Mouse (Mus musculus): Measurements from ENCODE around the gene Tgm2. TPM values are rescaled to one million over a fixed set of nuclear protein-coding genes. Genes with fewer than 3 reads are reported as not detected.

Tgm2 gene
- polyA plus RNA-seq, 1 experiment: 19.0 TPM

DNA sequence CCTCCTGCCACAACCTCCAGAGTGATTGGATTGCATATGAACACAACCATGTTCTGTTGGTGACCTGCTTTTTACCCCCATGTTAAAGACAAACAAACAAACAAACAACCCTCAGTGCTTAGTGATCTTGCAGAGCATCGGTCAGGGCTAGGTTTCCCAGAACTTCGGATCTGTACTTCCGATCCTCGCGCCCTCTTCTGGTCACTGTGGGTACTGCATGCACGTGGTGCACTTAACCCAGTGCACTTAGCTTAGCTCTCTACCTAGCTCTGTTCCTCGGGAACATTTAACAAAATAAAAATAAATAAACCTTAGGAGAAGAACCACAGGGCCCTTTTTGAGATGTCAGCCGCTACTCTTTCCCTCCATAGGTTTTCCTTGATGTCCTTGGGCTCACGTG, 34.6 kb upstream of the Tgm2 start:
- TF ChIP-seq CTCF (IDR thresholded peaks at IDR 0.05; ENCODE audit: control insufficient read depth, insufficient read depth, low read length): peak; percentile 86
- TF ChIP-seq POLR2A (IDR thresholded peaks at IDR 0.05; ENCODE audit: borderline replicate concordance, control insufficient read depth, low read depth, low read length): no peak
- WGBS: 52% methylated on average over 9 of the region's 9 CpGs
- H3K4me3 ChIP-seq (replicated peaks; ENCODE audit: control insufficient read depth, low read depth, low read length): no peak overlapping the region

DNA sequence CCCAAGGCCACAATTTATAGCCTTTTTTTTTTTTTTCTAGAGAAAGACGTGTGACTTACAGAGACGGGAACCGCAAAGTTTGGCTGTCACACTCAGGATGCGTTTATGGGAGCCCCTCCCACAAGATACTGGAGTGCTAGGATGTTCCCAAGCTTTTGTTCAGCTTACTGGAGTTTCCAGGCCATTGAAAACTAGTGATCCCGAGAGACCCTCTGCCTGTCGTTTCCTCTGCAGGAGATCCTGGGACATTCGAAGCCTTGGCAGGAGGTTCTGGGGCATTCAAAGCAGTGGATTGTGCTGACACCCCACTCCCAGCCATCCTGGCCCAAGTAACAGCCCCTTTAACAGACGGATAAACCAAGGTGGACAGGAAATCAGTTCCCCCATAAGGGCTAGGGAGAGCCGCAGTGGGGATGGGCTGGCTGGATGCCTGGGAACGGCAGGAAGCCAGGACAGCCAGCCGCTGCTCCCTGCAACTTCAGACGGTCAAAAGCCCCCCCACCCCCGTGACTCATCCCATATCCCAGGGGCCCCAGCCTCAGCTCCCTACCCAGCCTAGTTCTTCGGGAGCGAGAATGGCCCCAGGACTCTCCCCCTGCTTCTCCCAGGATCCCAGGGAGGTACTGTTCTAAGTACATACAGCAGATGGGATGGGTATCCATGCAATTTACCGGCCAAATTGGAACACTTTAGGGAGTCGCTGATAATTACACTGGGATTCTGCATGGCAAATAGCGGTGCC, 33.3 kb upstream of the Tgm2 start:
- TF ChIP-seq POLR2A (IDR thresholded peaks at IDR 0.05; ENCODE audit: borderline replicate concordance, control insufficient read depth, low read depth, low read length): no peak
- no peak for TF ChIP-seq CTCF (IDR thresholded peaks at IDR 0.05; ENCODE audit: control insufficient read depth, insufficient read depth, low read length)
- peaks cover 15% of the 10 kb centered on the region for H3K4me1 ChIP-seq (ENCODE audit: control insufficient read depth, insufficient read depth, low read length)
- no peak overlapping the region for H3K4me3 ChIP-seq (replicated peaks; ENCODE audit: control insufficient read depth, low read depth, low read length)
- no peak overlapping the region for H3K27ac ChIP-seq (ENCODE audit: control insufficient read depth, insufficient read depth, low read depth, low read length, poor library complexity)
- WGBS: 45% methylated on average over 18 of the region's 18 CpGs

More for the DNA sequence above, 34.6 kb upstream of the Tgm2 start:
- peaks cover 8% of the 10 kb centered on the region; the same call in 1 of the 2 replicates for H3K4me1 ChIP-seq (ENCODE audit: control insufficient read depth, insufficient read depth, low read length)
- no peak overlapping the region for H3K27ac ChIP-seq (ENCODE audit: control insufficient read depth, insufficient read depth, low read depth, low read length, poor library complexity)

DNA sequence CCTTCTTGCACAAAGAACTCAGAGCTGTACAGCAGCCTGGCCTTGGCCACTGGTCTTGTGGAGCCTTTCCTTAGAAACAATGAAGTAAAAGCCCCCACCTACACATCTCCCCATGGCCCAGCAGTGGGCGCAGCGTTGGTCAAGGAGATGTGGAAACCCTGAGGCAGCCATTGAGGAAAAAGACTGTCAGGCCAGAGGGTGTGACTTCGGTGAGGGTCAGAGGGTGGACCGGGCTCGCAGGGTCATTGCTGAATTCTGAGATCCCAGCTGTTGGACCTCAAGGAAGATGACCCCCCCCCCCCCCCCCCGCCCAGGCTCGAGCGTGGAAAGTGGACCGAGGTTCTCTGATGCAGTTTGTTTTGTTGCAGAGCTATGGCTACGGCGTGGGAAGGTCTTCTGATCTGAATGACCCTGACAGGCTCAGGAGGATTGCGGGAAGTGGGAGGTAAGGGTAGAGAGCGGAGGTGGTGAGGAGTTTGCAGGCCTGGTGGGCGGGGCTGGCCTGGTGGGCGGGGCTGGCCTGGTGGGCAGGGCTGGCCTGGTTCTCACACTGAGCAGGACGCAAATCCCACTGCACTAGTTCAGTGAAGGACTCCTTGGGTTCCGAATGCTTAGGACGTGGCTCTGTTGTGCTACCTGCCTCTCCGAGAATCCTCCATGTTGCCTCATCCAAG, 32.6 kb upstream of the Tgm2 start:
- TF ChIP-seq CTCF (IDR thresholded peaks at IDR 0.05; ENCODE audit: control insufficient read depth, insufficient read depth, low read length) (no peak), POLR2A (IDR thresholded peaks at IDR 0.05; ENCODE audit: borderline replicate concordance, control insufficient read depth, low read depth, low read length) (no peak)
- Histone ChIP-seq H3K4me3 (replicated peaks; ENCODE audit: control insufficient read depth, low read depth, low read length) (peak overlapping the region; percentile 19), H3K4me1 (ENCODE audit: control insufficient read depth, insufficient read depth, low read length) (peaks cover 20% of the 10 kb centered on the region), H3K27ac (ENCODE audit: control insufficient read depth, insufficient read depth, low read depth, low read length, poor library complexity) (no peak overlapping the region)
- 11% methylated on average over 19 of the region's 19 CpGs for whole genome bisulfite sequencing

DNA sequence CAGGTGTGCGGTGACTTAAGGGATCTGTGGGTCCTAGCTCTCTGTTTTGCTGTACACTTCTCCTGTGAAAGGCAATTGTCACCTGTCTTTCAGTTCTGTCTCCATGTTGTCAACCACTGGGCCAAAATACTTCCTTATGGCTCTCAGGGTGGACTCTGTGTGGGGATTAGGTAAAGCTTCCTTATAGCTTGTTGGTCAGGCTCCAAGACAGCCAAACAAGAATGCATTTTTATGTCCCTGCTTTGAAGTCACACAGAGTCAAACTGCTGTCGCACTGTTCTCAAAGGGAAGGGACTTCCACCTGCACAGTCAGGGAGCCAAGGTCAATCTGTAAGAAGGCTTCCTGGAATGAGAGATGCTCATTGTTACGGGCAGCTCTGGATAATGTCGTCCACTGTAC, 31.9 kb upstream of the Tgm2 start:
- TF ChIP-seq CTCF (IDR thresholded peaks at IDR 0.05; ENCODE audit: control insufficient read depth, insufficient read depth, low read length) (no peak), POLR2A (IDR thresholded peaks at IDR 0.05; ENCODE audit: borderline replicate concordance, control insufficient read depth, low read depth, low read length) (no peak)
- no peak overlapping the region for H3K4me3 ChIP-seq (replicated peaks; ENCODE audit: control insufficient read depth, low read depth, low read length)
- WGBS: 87% methylated on average over 4 of the region's 4 CpGs
- H3K27ac ChIP-seq (ENCODE audit: control insufficient read depth, insufficient read depth, low read depth, low read length, poor library complexity): no peak overlapping the region
- H3K4me1 ChIP-seq (ENCODE audit: control insufficient read depth, insufficient read depth, low read length): peaks cover 22% of the 10 kb centered on the region

DNA sequence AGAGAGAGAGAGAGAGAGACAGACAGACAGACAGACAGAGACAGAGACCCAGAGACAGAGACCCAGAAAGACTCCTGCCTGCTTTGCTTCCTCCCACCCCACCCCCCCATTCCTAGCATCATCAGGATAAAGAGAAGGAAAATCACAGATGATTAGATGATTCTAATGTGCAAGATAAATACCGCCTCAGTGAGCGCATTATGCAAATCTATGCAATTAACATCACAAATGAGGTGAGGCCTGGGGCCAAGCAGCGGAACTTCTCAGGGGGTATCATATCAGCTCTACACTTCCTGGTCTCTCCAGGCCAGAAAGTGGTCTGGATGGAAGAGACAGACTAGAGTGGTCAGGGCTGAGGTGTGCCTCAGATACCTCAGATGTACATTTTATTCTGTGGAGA, 31.3 kb upstream of the Tgm2 start:
- peaks cover 22% of the 10 kb centered on the region for H3K4me1 ChIP-seq (ENCODE audit: control insufficient read depth, insufficient read depth, low read length)
- H3K27ac ChIP-seq (ENCODE audit: control insufficient read depth, insufficient read depth, low read depth, low read length, poor library complexity): no peak overlapping the region
- no peak for TF ChIP-seq CTCF (IDR thresholded peaks at IDR 0.05; ENCODE audit: control insufficient read depth, insufficient read depth, low read length)
- no peak for TF ChIP-seq POLR2A (IDR thresholded peaks at IDR 0.05; ENCODE audit: borderline replicate concordance, control insufficient read depth, low read depth, low read length)
- H3K4me3 ChIP-seq (replicated peaks; ENCODE audit: control insufficient read depth, low read depth, low read length): no peak overlapping the region
- 91% methylated on average over 3 of the region's 3 CpGs for WGBS

DNA sequence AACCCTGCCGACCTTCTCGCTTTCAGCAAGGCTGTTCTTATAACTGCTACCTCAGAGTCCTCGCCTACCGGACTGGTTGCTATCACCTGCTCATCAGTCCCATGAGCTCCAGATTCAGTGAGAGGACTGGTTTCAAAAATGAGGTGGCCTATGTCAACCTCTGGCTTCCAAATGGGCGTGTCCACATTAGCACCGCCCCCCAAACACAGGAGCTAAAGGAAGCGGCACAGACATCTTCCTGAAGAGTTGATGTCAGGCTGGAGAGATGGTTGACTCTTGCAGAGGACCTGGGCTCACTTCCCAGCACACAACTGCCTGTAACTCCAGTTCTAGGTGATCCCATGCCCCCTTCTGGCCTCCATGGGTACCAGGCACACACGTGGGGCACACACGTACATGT, 30.5 kb upstream of the Tgm2 start:
- no peak overlapping the region for H3K4me3 ChIP-seq (replicated peaks; ENCODE audit: control insufficient read depth, low read depth, low read length)
- peaks cover 22% of the 10 kb centered on the region for H3K4me1 ChIP-seq (ENCODE audit: control insufficient read depth, insufficient read depth, low read length)
- H3K27ac ChIP-seq (ENCODE audit: control insufficient read depth, insufficient read depth, low read depth, low read length, poor library complexity): peak overlapping the region; percentile 32; the same call in 1 of the 2 replicates
- TF ChIP-seq CTCF (IDR thresholded peaks at IDR 0.05; ENCODE audit: control insufficient read depth, insufficient read depth, low read length) (no peak), POLR2A (IDR thresholded peaks at IDR 0.05; ENCODE audit: borderline replicate concordance, control insufficient read depth, low read depth, low read length) (no peak)
- WGBS: 80% methylated on average over 9 of the region's 9 CpGs

DNA sequence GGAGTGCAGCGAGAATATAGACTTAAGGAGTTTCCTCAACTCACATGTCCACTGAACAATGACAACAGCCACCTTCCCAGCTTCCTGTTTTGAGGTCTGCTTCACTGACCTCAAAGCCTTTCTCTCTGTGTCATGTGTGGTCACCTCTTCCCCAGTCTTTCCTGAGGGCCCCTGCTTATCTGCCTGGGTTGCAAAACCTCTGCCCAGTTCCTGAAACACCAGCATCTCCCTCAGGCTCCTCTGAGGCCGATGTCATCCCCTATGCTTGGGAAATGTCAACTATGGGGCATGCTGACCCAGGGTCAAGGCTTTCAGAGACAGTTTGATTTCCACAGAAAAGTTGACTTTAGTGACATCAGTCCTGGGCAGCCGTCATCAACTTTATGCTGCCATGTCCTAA, 29.2 kb upstream of the Tgm2 start:
- WGBS: 1% methylated on average over 3 of the region's 3 CpGs
- TF ChIP-seq CTCF (IDR thresholded peaks at IDR 0.05; ENCODE audit: control insufficient read depth, insufficient read depth, low read length): no peak
- TF ChIP-seq POLR2A (IDR thresholded peaks at IDR 0.05; ENCODE audit: borderline replicate concordance, control insufficient read depth, low read depth, low read length): no peak
- Histone ChIP-seq H3K27ac (ENCODE audit: control insufficient read depth, insufficient read depth, low read depth, low read length, poor library complexity) (peak overlapping the region; percentile 76), H3K4me3 (replicated peaks; ENCODE audit: control insufficient read depth, low read depth, low read length) (no peak overlapping the region), H3K4me1 (ENCODE audit: control insufficient read depth, insufficient read depth, low read length) (peaks cover 22% of the 10 kb centered on the region)

DNA sequence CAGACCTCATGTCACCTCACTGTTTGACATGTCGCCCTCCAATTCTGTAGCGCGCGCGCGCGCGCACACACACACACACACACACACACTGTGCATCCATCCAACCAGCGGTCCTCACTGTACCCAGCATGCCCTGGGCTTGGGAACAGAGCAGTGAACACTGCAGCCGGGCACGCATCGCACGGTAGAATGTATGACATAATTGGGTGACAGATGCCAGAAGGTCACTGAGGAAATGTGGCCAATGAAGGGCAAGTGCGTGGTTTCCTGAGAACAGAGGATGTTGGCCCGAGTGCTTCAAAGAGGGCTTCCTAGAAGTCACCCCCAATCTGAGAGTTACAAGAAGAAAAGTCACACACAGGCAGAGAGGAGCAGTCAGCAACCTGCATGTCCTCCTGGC, 28.7 kb upstream of the Tgm2 start:
- 31% methylated on average over 15 of the region's 15 CpGs for WGBS
- H3K27ac ChIP-seq (ENCODE audit: control insufficient read depth, insufficient read depth, low read depth, low read length, poor library complexity): peak overlapping the region; percentile 76
- TF ChIP-seq POLR2A (IDR thresholded peaks at IDR 0.05; ENCODE audit: borderline replicate concordance, control insufficient read depth, low read depth, low read length): no peak
- TF ChIP-seq CTCF (IDR thresholded peaks at IDR 0.05; ENCODE audit: control insufficient read depth, insufficient read depth, low read length): no peak
- H3K4me3 ChIP-seq (replicated peaks; ENCODE audit: control insufficient read depth, low read depth, low read length): no peak overlapping the region
- peaks cover 22% of the 10 kb centered on the region for H3K4me1 ChIP-seq (ENCODE audit: control insufficient read depth, insufficient read depth, low read length)
